Mouse (Mus musculus) midbrain, embryonic 16.5 days (tissue): ENCODE measurements at regions not wholly inside any gene's neighbourhood (a gene's known extent, or its start where the extent isn't known, plus 50 kb on each side); places are given as distances from the start of the nearest gene placed in this dataset.

Experiments used
- ATAC-seq: fragments of 200-750 bp; cut with Nextera tagmentation; 2 replicates; pipeline ENCODE4 v1.8.0; 2017; ENCODE audit warnings: moderate TSS enrichment
- H3K27ac ChIP-seq: fragments of 300-500 bp; sonication (generic); 2 replicates; pipeline ENCODE4 v1.5.1; 2014; ENCODE audit warnings: mild to moderate bottlenecking, low read length, mixed read lengths
- H3K27me3 ChIP-seq: fragments of 300-500 bp; sonication (generic); 2 replicates; pipeline ENCODE4 v1.6.1; 2014; ENCODE audit warnings: low read depth, low read length, mixed read lengths; ENCODE audit not compliant: control insufficient read depth, insufficient read depth
- H3K36me3 ChIP-seq: fragments of 300-500 bp; sonication (generic); 2 replicates; pipeline ENCODE4 v1.6.1; 2014; ENCODE audit warnings: mild to moderate bottlenecking, low read length, moderate library complexity, mixed read lengths; ENCODE audit not compliant: control insufficient read depth, insufficient read depth
- H3K4me1 ChIP-seq: fragments of 300-500 bp; sonication (generic); 2 replicates; pipeline ENCODE4 v1.6.1; 2014; ENCODE audit warnings: mild to moderate bottlenecking, low read length, mixed read lengths; ENCODE audit not compliant: control insufficient read depth, insufficient read depth
- H3K4me2 ChIP-seq: fragments of 300-500 bp; sonication (generic); 2 replicates; pipeline ENCODE4 v1.6.1; 2014; ENCODE audit warnings: mild to moderate bottlenecking, low read length, mixed read lengths
- H3K4me3 ChIP-seq: fragments of 300-500 bp; sonication (generic); 2 replicates; pipeline ENCODE4 v1.5.1; 2014; ENCODE audit warnings: low read depth, mild to moderate bottlenecking, low read length, moderate library complexity, mixed read lengths
- H3K9ac ChIP-seq: fragments of 300-500 bp; sonication (generic); 2 replicates; pipeline ENCODE4 v1.6.1; 2014; ENCODE audit warnings: low read depth, low read length, mixed read lengths
- H3K9me3 ChIP-seq: fragments of 300-500 bp; sonication (generic); replicated peaks from 2 replicates; pipeline ENCODE4 v1.6.1; 2014; ENCODE audit warnings: mild to moderate bottlenecking, low read length, mixed read lengths; ENCODE audit not compliant: control insufficient read depth, poor library complexity, severe bottlenecking
- WGBS: fragments of 180-500 bp; shearing (Covaris S2); extraction: QIAGEN DNeasy Blood & Tissue Kit; methylation state at CpG from one replicate; pipeline ENCODE4 v1.1.7; 2014; 5-methylcytosine and 5-hydroxymethylcytosine counted together

- no peak overlapping the region for H3K4me2 ChIP-seq
Measured at GRCm38 (mm10) chr5:106335639-106336038, 122.3 kb downstream of the Barhl2 start.

DNA sequence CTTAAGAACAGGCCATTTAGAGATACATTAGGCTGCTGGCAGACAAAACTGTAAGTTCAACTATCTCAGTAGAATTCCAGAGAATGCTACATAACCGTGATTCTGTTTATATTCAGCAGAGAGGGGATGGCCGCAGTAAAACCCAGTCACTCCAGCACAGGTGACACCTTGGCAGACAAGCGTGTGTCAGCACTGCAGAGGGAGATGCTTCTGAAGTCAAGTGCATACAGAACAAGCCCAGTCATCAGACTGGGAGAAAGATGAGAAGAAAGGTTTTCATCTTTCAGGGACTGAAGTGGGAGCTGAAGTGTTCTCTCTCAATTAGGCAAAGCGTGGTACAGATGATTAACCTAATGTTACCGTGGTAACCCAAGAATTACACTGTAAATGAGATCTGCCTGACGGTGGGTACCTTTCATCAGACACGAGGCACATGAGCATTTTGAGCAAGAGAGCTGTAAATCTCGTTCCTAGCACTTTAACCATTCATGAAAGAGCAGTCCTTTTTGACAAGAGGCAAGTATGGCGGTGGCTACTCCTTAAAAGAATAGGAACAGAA, 130.3 kb downstream of the Barhl2 start:
- peak; percentile 39; the same call in 1 of the 2 replicates for ATAC-seq
- Histone ChIP-seq H3K9ac (no peak overlapping the region), H3K9me3 (no peaks in the 10 kb centered on the region), H3K4me1 (peaks cover 3% of the 10 kb centered on the region; the same call in 1 of the 2 replicates), H3K4me2 (no peak overlapping the region), H3K27ac (no peak overlapping the region), H3K36me3 (no peaks in the 10 kb centered on the region), H3K27me3 (no peaks in the 10 kb centered on the region), H3K4me3 (no peak overlapping the region)
- 42% methylated on average over 9 of the region's 9 CpGs for whole genome bisulfite sequencing

More at GRCm38 (mm10) chr5:106335639-106336038, 122.3 kb downstream of the Barhl2 start:
- H3K27ac ChIP-seq: no peak overlapping the region
- WGBS: 90% methylated on average over 11 of the region's 11 CpGs
- H3K27me3 ChIP-seq: no peaks in the 10 kb centered on the region
- H3K9ac ChIP-seq: no peak overlapping the region
- H3K4me1 ChIP-seq: no peaks in the 10 kb centered on the region
- no peaks in the 10 kb centered on the region for H3K9me3 ChIP-seq
- no peak for ATAC-seq
- no peak overlapping the region for H3K4me3 ChIP-seq
- no peaks in the 10 kb centered on the region for H3K36me3 ChIP-seq

GRCm38 (mm10) chr5:106322574-106323215, 135.3 kb downstream of the Barhl2 start:
- no peaks in the 10 kb centered on the region for H3K36me3 ChIP-seq
- H3K27me3 ChIP-seq: no peaks in the 10 kb centered on the region
- no peak for ATAC-seq
- 9% methylated on average over 18 of the region's 18 CpGs for WGBS
- H3K4me1 ChIP-seq: peaks cover 8% of the 10 kb centered on the region; the same call in 1 of the 2 replicates
- no peak overlapping the region for H3K4me3 ChIP-seq
- no peaks in the 10 kb centered on the region for H3K9me3 ChIP-seq
- H3K4me2 ChIP-seq: no peak overlapping the region
- no peak overlapping the region for H3K9ac ChIP-seq
- H3K27ac ChIP-seq: no peak overlapping the region

- 15% methylated on average over 3 of the region's 5 CpGs for WGBS
Measured at GRCm38 (mm10) chr5:106321426-106321825, 136.5 kb downstream of the Barhl2 start.

GRCm38 (mm10) chr5:106321023-106321422, 136.9 kb downstream of the Barhl2 start:
- 0 out of 2 replicates have a peak, but pooled peaks cover 6% of the 10 kb centered on the region for H3K4me1 ChIP-seq
- 51% methylated on average over 3 of the region's 3 CpGs for WGBS
- H3K27ac ChIP-seq: no peak overlapping the region
- no peak overlapping the region for H3K4me2 ChIP-seq
- no peaks in the 10 kb centered on the region for H3K36me3 ChIP-seq
- no peak overlapping the region for H3K9ac ChIP-seq
- H3K9me3 ChIP-seq: no peaks in the 10 kb centered on the region
- H3K27me3 ChIP-seq: no peaks in the 10 kb centered on the region
- 0 out of 2 replicates have a peak, but pooled peaks have one; percentile 48 for ATAC-seq
- H3K4me3 ChIP-seq: no peak overlapping the region

More at GRCm38 (mm10) chr5:106321426-106321825, 136.5 kb downstream of the Barhl2 start:
- H3K4me3 ChIP-seq: no peak overlapping the region
- no peaks in the 10 kb centered on the region for H3K9me3 ChIP-seq
- 0 out of 2 replicates have a peak, but pooled peaks cover 6% of the 10 kb centered on the region for H3K4me1 ChIP-seq
- no peak for ATAC-seq
- no peaks in the 10 kb centered on the region for H3K36me3 ChIP-seq
- H3K27me3 ChIP-seq: no peaks in the 10 kb centered on the region
- H3K27ac ChIP-seq: no peak overlapping the region
- H3K4me2 ChIP-seq: no peak overlapping the region
- H3K9ac ChIP-seq: no peak overlapping the region

DNA sequence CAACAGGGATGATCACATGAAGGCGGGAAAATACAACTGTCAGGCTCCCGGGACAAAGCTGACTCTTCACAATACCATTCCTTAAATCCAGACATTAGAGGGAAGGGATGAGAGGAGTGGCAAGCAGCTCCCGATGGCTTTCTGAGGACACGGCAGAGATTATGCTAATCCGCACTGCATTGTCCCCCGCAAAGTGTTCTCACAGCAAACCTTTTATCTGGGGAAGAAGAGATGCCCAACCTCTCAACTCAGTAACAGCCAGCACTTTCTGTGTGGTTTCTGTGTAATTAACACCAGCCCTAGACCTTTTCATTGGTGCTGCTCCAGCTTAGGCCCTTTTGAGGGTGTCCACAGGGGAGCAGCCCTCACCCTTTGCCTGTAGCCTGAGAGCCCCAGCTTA, 137.9 kb downstream of the Barhl2 start:
- Histone ChIP-seq H3K27me3 (no peaks in the 10 kb centered on the region), H3K27ac (no peak overlapping the region), H3K4me2 (no peak overlapping the region), H3K4me1 (0 out of 2 replicates have a peak, but pooled peaks cover 6% of the 10 kb centered on the region), H3K4me3 (no peak overlapping the region), H3K36me3 (no peaks in the 10 kb centered on the region), H3K9me3 (no peaks in the 10 kb centered on the region), H3K9ac (no peak overlapping the region)
- WGBS: 6% methylated on average over 6 of the region's 6 CpGs
- ATAC-seq: 0 out of 2 replicates have a peak, but pooled peaks have one; percentile 58

DNA sequence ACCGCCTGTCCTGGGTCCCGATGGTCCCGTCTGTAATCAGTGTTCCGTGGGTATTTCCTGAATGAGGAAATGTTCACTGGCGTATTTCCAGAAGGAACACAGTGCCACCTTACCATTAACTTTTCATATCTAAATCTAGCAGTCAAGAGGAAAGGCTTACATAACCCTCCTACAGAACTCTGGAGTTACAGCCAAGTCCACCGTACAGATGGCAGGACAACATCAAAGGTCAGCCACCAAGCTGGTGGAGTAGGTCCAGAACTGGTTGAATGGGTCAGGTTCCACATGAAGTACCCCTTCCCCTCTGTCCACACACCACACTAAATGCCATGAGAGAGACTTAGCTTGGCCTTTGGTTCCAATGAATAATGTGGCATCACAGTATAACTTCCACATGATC, 139.7 kb downstream of the Barhl2 start:
- WGBS: 94% methylated on average over 6 of the region's 6 CpGs
- Histone ChIP-seq H3K4me2 (no peak overlapping the region), H3K27ac (no peak overlapping the region), H3K4me1 (0 out of 2 replicates have a peak, but pooled peaks cover 6% of the 10 kb centered on the region), H3K9me3 (no peaks in the 10 kb centered on the region), H3K36me3 (no peaks in the 10 kb centered on the region), H3K27me3 (no peaks in the 10 kb centered on the region), H3K9ac (no peak overlapping the region), H3K4me3 (no peak overlapping the region)
- no peak for ATAC-seq

DNA sequence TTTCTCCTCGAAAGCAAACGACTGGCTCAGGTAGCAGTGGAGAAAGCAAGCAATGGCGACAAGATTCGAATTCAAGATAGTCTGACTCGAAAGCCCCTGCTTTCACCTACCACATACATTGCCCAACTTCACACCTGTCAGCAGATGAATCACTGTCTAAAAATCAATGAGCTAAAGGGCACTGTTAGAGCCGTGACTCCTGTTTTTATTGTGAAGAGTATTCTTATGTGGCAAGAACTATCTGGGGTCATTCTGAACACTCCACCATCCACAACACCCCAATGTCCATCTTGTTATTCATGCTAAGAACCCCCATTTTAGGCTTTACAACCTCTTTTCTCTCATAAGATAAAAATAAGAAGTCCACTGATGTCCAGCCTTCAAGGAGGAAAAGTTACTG, 144.1 kb downstream of the Barhl2 start:
- Histone ChIP-seq H3K4me1 (no peaks in the 10 kb centered on the region), H3K4me2 (no peak overlapping the region), H3K4me3 (no peak overlapping the region), H3K27me3 (no peaks in the 10 kb centered on the region), H3K9me3 (no peaks in the 10 kb centered on the region), H3K9ac (no peak overlapping the region), H3K27ac (no peak overlapping the region), H3K36me3 (no peaks in the 10 kb centered on the region)
- no peak for ATAC-seq
- WGBS: 83% methylated on average over 6 of the region's 6 CpGs

DNA sequence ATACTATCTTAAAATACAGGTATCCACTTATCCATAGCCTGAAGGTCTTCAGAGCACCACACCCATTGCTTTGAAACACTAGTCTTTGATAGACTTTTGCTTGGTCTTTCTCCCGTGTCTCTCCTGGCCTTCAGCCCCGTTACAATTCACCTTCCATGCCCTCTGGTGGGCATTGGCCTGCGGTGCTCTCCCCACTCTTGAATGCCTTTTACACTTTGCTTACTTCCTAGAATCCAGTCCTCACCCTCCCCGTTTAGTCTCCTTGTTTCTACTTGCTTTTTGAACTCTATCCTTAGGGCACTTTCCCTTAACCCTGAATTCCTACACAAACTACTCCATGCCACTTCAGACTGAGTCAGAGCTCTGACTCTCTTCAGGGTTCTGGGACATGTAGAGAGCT, 156.6 kb downstream of the Barhl2 start:
- 49% methylated on average over 4 of the region's 4 CpGs for WGBS
- no peak for ATAC-seq
- H3K27ac ChIP-seq: no peak overlapping the region
- no peaks in the 10 kb centered on the region for H3K9me3 ChIP-seq
- H3K4me3 ChIP-seq: no peak overlapping the region
- no peak overlapping the region for H3K9ac ChIP-seq
- no peaks in the 10 kb centered on the region; the same call in 1 of the 2 replicates for H3K27me3 ChIP-seq
- H3K36me3 ChIP-seq: no peaks in the 10 kb centered on the region
- H3K4me1 ChIP-seq: no peaks in the 10 kb centered on the region
- H3K4me2 ChIP-seq: no peak overlapping the region
